Mouse (Mus musculus): ENCODE measurements around the gene Mrpl23. TPM values are rescaled to one million over a fixed set of nuclear protein-coding genes. Genes with fewer than 3 reads are reported as not detected.
A peak's percentile ranks its signal among the peaks of the same experiment; 100 is the strongest.

Mrpl23 gene
- polyA plus RNA-seq, 1 experiment from 2014 or later = 23.5 TPM

DNA sequence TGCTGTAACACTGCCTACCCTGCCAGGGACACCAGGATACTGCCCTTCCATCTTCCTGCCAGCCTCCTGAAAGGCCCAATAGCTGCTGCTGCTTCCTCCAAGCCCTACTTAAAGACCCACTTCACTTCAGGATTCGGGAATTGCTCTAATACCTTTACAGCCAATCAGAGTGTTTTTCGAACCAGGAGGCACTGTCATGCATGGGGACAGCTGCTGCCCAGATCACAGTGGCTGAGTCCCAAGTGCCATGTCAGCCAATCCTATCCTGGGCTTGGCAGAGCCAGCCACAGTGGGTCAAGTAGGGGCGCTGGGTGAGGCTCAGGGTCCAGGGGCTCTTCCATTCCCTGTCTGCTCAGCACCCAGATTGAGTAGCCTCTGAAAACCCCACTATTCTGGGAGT is 36.3 kb upstream of the Mrpl23 start:
- no peaks in the 10 kb centered on the region for H3K27me3 ChIP-seq (ENCODE audit: control insufficient read depth, insufficient read depth, low read length)
- H3K36me3 ChIP-seq (ENCODE audit: control insufficient read depth, insufficient read depth, low read length) = peaks cover 20% of the 10 kb centered on the region; the same call in 1 of the 2 replicates
- H3K9ac ChIP-seq (ENCODE audit: low read length) = no peak overlapping the region
- H3K4me3 ChIP-seq (ENCODE audit: control insufficient read depth in 1 of 2, insufficient read depth in 1 of 2, low read depth in 1 of 2, low read length in 2 of 2) = no peak overlapping the region
- H3K9me3 ChIP-seq (ENCODE audit: control insufficient read depth, low read length) = no peaks in the 10 kb centered on the region
- 77% methylated on average over 3 of the region's 3 CpGs for WGBS
- H3K27ac ChIP-seq (replicated peaks in 1 of 2; ENCODE audit: control insufficient read depth in 1 of 2, insufficient read depth in 1 of 2, low read depth in 2 of 2, low read length in 2 of 2) = no peak overlapping the region
- no peak overlapping the region for H3K4me2 ChIP-seq (ENCODE audit: low read length)
- no peak for ATAC-seq (ENCODE audit: insufficient number of reproducible peaks, insufficient read depth, low FRiP score, low read depth)
- peaks cover 21 to 22% of the 10 kb centered on the region in 2 experiments for H3K4me1 ChIP-seq (ENCODE audit: control insufficient read depth in 2 of 2, insufficient read depth in 2 of 2, low read length in 2 of 2)

DNA sequence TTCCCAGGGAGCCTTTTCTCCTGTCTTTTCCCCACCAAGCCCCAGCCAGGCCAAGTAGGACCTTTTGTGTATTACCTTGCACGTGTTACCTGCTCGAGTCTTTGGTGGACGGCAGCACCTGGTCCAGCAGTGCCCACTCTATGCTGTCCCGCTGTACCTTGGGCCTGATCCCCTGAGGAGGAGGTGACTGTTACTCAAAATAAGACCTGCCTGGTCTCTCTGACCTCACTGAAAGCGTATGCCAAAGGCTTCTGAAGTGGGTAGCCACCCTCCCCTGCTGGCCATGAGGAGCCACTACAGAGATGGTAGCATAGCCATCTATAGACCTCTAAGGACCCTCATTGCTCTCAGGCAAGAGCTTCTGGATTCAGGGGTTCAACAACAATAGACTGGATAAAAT is 35.7 kb upstream of the Mrpl23 start:
- no peak overlapping the region for H3K9ac ChIP-seq (ENCODE audit: low read length)
- no peak for ATAC-seq (ENCODE audit: insufficient number of reproducible peaks, insufficient read depth, low FRiP score, low read depth)
- no peak overlapping the region for H3K27ac ChIP-seq (replicated peaks in 1 of 2; ENCODE audit: control insufficient read depth in 1 of 2, insufficient read depth in 1 of 2, low read depth in 2 of 2, low read length in 2 of 2)
- 86% methylated on average over 5 of the region's 5 CpGs for WGBS
- no peaks in the 10 kb centered on the region for H3K27me3 ChIP-seq (ENCODE audit: control insufficient read depth, insufficient read depth, low read length)
- no peak overlapping the region for H3K4me2 ChIP-seq (ENCODE audit: low read length)
- H3K9me3 ChIP-seq (ENCODE audit: control insufficient read depth, low read length) = no peaks in the 10 kb centered on the region
- peaks cover 21 to 22% of the 10 kb centered on the region in 2 experiments for H3K4me1 ChIP-seq (ENCODE audit: control insufficient read depth in 2 of 2, insufficient read depth in 2 of 2, low read length in 2 of 2)
- no peak overlapping the region for H3K4me3 ChIP-seq (ENCODE audit: control insufficient read depth in 1 of 2, insufficient read depth in 1 of 2, low read depth in 1 of 2, low read length in 2 of 2)
- peaks cover 14% of the 10 kb centered on the region; the same call in 1 of the 2 replicates for H3K36me3 ChIP-seq (ENCODE audit: control insufficient read depth, insufficient read depth, low read length)

DNA sequence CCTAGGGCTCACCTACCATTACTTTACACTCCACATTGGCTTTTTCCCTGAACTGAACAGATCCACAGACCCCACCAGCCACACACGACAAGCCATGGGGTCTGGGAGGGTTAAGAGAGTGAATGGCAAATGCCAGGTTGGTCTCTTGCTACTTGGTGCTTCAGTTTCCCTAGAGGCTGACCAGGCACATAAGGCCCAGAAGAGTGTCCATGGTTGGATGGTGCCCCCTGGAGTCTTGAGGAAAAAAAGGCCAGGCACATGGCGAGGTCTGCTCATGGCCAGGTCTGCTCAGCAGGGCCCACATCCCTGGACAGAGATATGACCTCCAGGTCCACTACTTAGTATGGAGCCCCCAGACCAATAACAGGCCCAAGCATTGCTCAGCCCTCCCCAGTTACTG is 34.7 kb upstream of the Mrpl23 start:
- WGBS = 85% methylated on average over 2 of the region's 2 CpGs
- no peaks in the 10 kb centered on the region for H3K9me3 ChIP-seq (ENCODE audit: control insufficient read depth, low read length)
- H3K27ac ChIP-seq (replicated peaks in 1 of 2; ENCODE audit: control insufficient read depth in 1 of 2, insufficient read depth in 1 of 2, low read depth in 2 of 2, low read length in 2 of 2) = no peak overlapping the region
- H3K4me2 ChIP-seq (ENCODE audit: low read length) = no peak overlapping the region
- H3K4me3 ChIP-seq (ENCODE audit: control insufficient read depth in 1 of 2, insufficient read depth in 1 of 2, low read depth in 1 of 2, low read length in 2 of 2) = no peak overlapping the region
- no peak for ATAC-seq (ENCODE audit: insufficient number of reproducible peaks, insufficient read depth, low FRiP score, low read depth)
- no peaks in the 10 kb centered on the region for H3K27me3 ChIP-seq (ENCODE audit: control insufficient read depth, insufficient read depth, low read length)
- H3K9ac ChIP-seq (ENCODE audit: low read length) = no peak overlapping the region
- H3K4me1 ChIP-seq (ENCODE audit: control insufficient read depth in 2 of 2, insufficient read depth in 2 of 2, low read length in 2 of 2) = peaks cover 21 to 22% of the 10 kb centered on the region in 2 experiments
- H3K36me3 ChIP-seq (ENCODE audit: control insufficient read depth, insufficient read depth, low read length) = 0 out of 2 replicates have a peak, but pooled peaks cover 10% of the 10 kb centered on the region

- ATAC-seq (ENCODE audit: insufficient number of reproducible peaks, insufficient read depth, low FRiP score, low read depth) = no peak
- no peak within 1 kb of the TSS for H3K4me2 ChIP-seq (ENCODE audit: low read length)
- peak within 1 kb of the TSS; percentile 49 to 72 for H3K27ac ChIP-seq (replicated peaks in 1 of 2; ENCODE audit: control insufficient read depth in 1 of 2, insufficient read depth in 1 of 2, low read depth in 2 of 2, low read length in 2 of 2)
- H3K27me3 ChIP-seq (ENCODE audit: control insufficient read depth, insufficient read depth, low read length) = no peaks in the 10 kb centered on the region
- 92% methylated on average over 2 of the region's 2 CpGs for WGBS
- H3K36me3 ChIP-seq (ENCODE audit: control insufficient read depth, insufficient read depth, low read length) = 0 out of 2 replicates have a peak, but pooled peaks cover 8% of the 10 kb centered on the region
- H3K9ac ChIP-seq (ENCODE audit: low read length) = no peak within 1 kb of the TSS
- peaks cover 21 to 22% of the 10 kb centered on the region in 2 experiments for H3K4me1 ChIP-seq (ENCODE audit: control insufficient read depth in 2 of 2, insufficient read depth in 2 of 2, low read length in 2 of 2)
- H3K4me3 ChIP-seq (ENCODE audit: control insufficient read depth in 1 of 2, insufficient read depth in 1 of 2, low read depth in 1 of 2, low read length in 2 of 2) = no peak within 1 kb of the TSS
- no peaks in the 10 kb centered on the region for H3K9me3 ChIP-seq (ENCODE audit: control insufficient read depth, low read length)
Observed at GRCm38 (mm10) chr7:142498575-142498974, 33.9 kb upstream of the Mrpl23 start, which contains the start of gene Tnnt3. Gene Tnnt3 (plus strand): TSS chr7:142498836.

DNA sequence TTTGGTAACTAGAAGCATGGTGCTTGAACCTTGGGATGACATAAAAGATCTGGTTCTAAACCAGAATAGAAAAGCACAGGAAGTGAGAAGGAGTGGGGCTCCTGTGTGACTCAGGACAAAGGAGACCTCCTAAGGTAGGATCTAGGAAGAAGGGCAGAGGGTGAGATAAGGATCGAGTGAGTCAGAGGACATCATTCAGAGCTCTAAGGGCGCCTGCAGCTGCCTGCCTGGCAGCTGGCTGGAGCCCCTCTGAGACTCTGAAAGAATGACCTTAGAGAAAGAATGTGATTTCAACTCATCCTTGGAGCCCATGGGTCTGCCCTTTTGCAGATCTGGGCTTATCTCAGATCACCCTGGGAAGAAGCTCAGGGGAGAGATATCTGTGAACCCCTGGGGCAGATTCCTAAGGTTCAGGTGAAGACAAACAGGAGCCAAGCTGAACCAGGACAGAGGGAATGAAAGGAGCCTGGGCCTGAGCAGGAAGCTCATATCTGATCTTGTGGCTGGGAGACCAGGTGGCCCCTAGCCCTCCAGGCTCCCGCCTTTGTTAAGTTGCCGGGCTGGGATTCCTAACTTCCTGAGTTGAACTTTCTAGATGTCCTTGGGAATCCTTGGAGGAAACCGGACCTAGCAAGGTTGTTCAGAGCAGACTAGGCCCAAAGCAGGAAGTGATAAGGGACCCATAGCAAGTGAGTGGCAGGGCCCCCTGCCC is 33.3 kb upstream of the Mrpl23 start:
- no peak for ATAC-seq (ENCODE audit: insufficient number of reproducible peaks, insufficient read depth, low FRiP score, low read depth)
- no peak overlapping the region for H3K4me2 ChIP-seq (ENCODE audit: low read length)
- peak overlapping the region; percentile 49 to 72; a peak in 3 of 4 replicates for H3K27ac ChIP-seq (replicated peaks in 1 of 2; ENCODE audit: control insufficient read depth in 1 of 2, insufficient read depth in 1 of 2, low read depth in 2 of 2, low read length in 2 of 2)
- peaks cover 21 to 22% of the 10 kb centered on the region in 2 experiments for H3K4me1 ChIP-seq (ENCODE audit: control insufficient read depth in 2 of 2, insufficient read depth in 2 of 2, low read length in 2 of 2)
- no peaks in the 10 kb centered on the region for H3K9me3 ChIP-seq (ENCODE audit: control insufficient read depth, low read length)
- H3K9ac ChIP-seq (ENCODE audit: low read length) = no peak overlapping the region
- no peak overlapping the region for H3K4me3 ChIP-seq (ENCODE audit: control insufficient read depth in 1 of 2, insufficient read depth in 1 of 2, low read depth in 1 of 2, low read length in 2 of 2)
- H3K27me3 ChIP-seq (ENCODE audit: control insufficient read depth, insufficient read depth, low read length) = no peaks in the 10 kb centered on the region
- H3K36me3 ChIP-seq (ENCODE audit: control insufficient read depth, insufficient read depth, low read length) = 0 out of 2 replicates have a peak, but pooled peaks cover 2% of the 10 kb centered on the region
- 32% methylated on average over 5 of the region's 5 CpGs for WGBS

GRCm38 (mm10) chr7:142500032-142500431 is 32.5 kb upstream of the Mrpl23 start:
- 62% methylated on average over 1 of the region's 1 CpGs for WGBS
- H3K4me1 ChIP-seq (ENCODE audit: control insufficient read depth in 2 of 2, insufficient read depth in 2 of 2, low read length in 2 of 2) = peaks cover 21 to 22% of the 10 kb centered on the region in 2 experiments
- H3K27me3 ChIP-seq (ENCODE audit: control insufficient read depth, insufficient read depth, low read length) = no peaks in the 10 kb centered on the region
- H3K4me2 ChIP-seq (ENCODE audit: low read length) = no peak overlapping the region
- peak overlapping the region; percentile 49 to 72; a peak in 3 of 4 replicates for H3K27ac ChIP-seq (replicated peaks in 1 of 2; ENCODE audit: control insufficient read depth in 1 of 2, insufficient read depth in 1 of 2, low read depth in 2 of 2, low read length in 2 of 2)
- no peak overlapping the region for H3K9ac ChIP-seq (ENCODE audit: low read length)
- H3K9me3 ChIP-seq (ENCODE audit: control insufficient read depth, low read length) = no peaks in the 10 kb centered on the region
- no peak for ATAC-seq (ENCODE audit: insufficient number of reproducible peaks, insufficient read depth, low FRiP score, low read depth)
- no peaks in the 10 kb centered on the region for H3K36me3 ChIP-seq (ENCODE audit: control insufficient read depth, insufficient read depth, low read length)
- no peak overlapping the region for H3K4me3 ChIP-seq (ENCODE audit: control insufficient read depth in 1 of 2, insufficient read depth in 1 of 2, low read depth in 1 of 2, low read length in 2 of 2)

DNA sequence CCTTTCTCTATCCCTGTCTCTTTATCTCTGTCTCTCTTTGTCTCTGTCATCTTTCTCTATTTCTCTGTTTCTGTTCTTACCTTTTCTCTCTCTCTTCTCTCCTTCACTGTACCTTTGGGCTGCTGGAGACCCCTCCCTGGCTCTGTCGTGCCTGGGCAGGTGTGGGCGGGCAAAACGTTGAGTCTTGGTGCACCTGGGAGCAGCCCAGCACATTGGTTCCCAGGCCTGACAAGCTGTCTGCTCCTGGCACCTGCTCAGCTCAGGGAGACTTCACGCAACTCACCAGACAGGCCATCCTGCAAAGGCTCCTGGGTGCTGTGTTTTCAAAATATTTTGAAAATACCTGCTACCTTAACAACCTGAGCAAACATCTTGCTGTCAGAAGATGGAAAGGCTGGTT is 29.3 kb upstream of the Mrpl23 start:
- Histone ChIP-seq H3K36me3 (ENCODE audit: control insufficient read depth, insufficient read depth, low read length) (no peaks in the 10 kb centered on the region), H3K27ac (replicated peaks in 1 of 2; ENCODE audit: control insufficient read depth in 1 of 2, insufficient read depth in 1 of 2, low read depth in 2 of 2, low read length in 2 of 2) (no peak overlapping the region), H3K4me1 (ENCODE audit: control insufficient read depth in 2 of 2, insufficient read depth in 2 of 2, low read length in 2 of 2) (peaks cover 34 to 40% of the 10 kb centered on the region in 2 experiments), H3K27me3 (ENCODE audit: control insufficient read depth, insufficient read depth, low read length) (no peaks in the 10 kb centered on the region), H3K4me3 (ENCODE audit: control insufficient read depth in 1 of 2, insufficient read depth in 1 of 2, low read depth in 1 of 2, low read length in 2 of 2) (no peak overlapping the region), H3K9me3 (ENCODE audit: control insufficient read depth, low read length) (no peaks in the 10 kb centered on the region), H3K4me2 (ENCODE audit: low read length) (no peak overlapping the region), H3K9ac (ENCODE audit: low read length) (no peak overlapping the region)
- ATAC-seq (ENCODE audit: insufficient number of reproducible peaks, insufficient read depth, low FRiP score, low read depth) = no peak
- WGBS = 80% methylated on average over 4 of the region's 4 CpGs

All from heart, embryonic 14.5 days (tissue).